Mouse (Mus musculus): ENCODE measurements around the gene Snd1. TPM values are rescaled to one million over a fixed set of nuclear protein-coding genes. Genes with fewer than 3 reads are reported as not detected.

The Snd1 gene
- total RNA-seq (2021), result 100 to 1,000 TPM; 113 to 115 TPM

DNA sequence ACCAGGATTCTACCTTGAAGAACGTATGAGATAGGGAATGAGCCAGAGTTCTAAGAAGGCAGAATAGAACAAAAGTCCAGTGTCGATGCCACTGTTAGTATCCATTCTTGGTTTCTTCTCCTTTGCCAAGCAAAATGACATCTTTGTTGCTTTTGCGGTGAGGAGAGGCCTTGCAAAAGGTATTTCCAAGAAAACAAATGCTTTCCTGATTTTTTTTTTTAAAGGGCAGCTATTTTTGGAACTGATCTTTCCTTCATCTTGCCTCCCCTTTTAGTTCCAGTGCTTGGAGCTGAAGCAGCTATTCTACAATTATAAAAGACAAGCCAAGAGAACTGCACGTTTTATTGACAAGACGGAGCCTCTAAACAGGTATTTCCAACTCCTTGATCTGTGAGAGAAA is at the start of gene Snd1:
TSS of gene Snd1 (plus strand) at position 301 of the 400 bp plus-strand sequence.
- DNase-seq (ENCODE audit: extremely low spot score in 1 of 2, low spot score in 1 of 2), result no peak

DNA sequence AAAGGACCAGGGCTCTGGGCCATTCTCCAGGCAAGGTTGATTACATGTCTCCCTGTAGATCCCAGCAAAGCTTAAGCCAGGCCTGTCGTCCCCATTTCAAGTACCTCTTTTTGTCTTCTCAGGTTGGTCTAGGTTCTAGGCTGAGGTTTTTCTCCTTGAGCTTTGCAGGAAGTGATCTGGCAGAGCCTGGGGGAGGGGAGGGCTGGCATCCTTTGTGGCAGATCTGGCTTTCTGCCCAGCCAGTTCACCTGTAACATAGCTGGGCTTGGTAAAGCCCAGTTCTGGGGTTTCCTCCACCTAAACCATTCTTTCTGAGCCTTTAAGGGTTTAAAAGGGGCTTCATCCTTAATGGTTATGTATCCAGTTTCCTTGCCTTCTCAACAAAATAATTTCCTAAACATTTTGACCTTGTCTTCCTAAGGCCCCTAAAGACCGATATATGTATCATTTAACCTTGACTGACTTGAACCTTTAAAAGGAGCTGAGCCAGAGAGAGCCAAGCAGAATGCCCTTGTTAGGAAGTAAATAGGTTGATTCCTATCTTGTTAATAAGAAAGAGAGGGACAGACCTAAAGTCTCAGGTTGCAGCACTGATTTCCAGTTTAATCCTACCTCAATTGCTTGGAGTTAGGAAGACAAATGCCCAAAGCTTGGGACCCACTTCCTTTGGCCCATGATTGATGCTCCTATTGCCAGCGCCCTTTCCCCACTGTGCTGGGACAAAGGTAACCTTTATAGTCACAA is 47.7 kb upstream of the Snd1 start, which contains the start of gene Fscn3:
TSS of gene Fscn3 (plus strand) at position 694 of the 744 bp plus-strand sequence.
- no peak for DNase-seq (ENCODE audit: extremely low spot score in 1 of 2, low spot score in 1 of 2)

DNA sequence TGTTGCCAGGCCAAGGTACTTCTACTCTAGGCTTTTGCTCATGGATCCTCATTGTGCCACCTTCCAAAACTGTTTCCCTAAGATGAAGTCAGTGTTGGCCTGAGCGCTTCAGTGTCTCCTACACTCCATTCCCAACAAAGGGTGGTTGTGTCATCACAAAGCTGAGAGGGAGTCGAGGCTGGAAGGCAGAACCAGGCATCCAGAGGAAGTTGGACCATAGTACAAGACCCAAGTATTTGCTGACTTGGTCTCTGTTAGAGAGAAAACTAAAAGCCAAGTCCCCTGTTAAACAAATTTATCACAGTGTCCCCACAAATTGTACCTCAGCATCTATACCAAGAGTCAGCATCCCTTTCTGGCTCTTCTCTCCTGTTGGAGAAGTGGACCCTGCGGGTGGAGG is 46.6 kb upstream of the Snd1 start, which contains the start of gene Gcc1:
TSS of gene Gcc1 (minus strand) at position 101 of the 400 bp plus-strand sequence.
- DNase-seq (ENCODE audit: extremely low spot score in 1 of 2, low spot score in 1 of 2), result no peak

DNA sequence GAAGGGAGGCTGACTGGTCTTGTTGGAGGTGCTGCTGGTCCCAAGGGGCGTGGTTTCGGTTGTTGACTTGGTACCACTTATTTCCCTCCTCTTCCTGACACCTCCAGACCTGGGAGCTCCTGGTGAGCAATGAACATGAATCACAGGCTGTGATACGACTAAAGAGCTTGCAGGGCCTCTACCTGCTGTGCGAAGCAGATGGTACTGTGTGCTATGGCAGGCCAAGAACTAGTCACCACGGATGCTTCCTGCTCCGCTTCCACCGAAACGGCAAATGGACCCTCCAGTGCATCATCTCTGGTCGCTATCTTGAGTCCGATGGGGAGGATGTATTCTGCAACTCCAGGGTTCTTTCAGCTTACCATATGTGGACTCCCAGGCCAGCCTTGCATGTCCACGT is 45.1 kb upstream of the Snd1 start:
- no peak for DNase-seq (ENCODE audit: extremely low spot score in 1 of 2, low spot score in 1 of 2)

DNA sequence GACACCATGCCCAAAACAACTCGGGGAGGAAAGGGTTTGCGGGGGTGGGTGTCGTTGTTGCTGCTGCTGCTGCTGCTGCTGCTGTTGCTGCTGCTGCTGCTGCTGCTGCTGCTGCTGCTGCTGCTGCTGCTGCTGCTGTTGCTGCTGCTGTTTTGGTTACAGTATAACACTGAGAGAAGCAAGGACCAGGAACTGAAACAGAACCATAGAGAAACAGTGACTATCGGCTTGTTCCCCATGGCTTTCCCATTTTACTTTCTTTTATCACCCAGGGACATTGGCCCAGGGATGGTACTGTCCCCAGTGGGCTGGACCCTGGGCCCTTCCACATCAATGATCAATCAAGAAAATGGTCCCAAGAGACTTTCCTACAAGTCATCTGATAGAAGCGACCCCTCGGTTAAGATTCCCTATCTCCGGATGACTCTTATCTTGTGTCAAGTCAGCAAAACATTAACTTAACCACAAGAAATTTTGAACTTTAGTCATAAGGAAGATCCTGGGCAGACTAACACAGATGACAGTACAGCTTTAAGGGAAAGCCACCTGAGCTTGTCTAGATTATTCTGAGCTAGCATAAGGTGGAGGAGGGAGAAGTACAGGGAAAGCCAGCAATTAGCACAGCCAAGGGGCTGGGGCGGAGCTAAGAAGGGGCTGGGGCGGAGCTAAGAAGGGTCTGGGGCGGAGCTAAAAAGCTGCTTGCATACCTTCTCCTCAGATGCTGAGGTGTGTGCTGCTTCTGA is 44.0 kb upstream of the Snd1 start:
- no peak for DNase-seq (ENCODE audit: extremely low spot score in 1 of 2, low spot score in 1 of 2)

DNA sequence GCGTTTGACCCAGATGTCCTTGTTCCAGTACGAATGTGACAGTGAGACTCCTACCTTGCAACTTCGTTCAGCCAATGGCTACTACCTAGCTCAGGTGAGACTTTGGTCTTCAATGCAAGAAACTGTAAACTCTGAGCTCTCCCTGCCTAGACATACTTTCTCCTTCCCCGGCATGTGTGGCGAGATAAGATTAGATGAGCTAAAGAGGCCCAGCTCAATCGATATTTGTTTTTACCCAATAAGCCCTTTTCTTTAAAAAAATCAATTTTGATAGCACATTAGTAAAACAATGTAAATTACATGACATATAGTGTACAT is 43.4 kb upstream of the Snd1 start:
- DNase-seq (ENCODE audit: extremely low spot score in 1 of 2, low spot score in 1 of 2), result no peak

DNA sequence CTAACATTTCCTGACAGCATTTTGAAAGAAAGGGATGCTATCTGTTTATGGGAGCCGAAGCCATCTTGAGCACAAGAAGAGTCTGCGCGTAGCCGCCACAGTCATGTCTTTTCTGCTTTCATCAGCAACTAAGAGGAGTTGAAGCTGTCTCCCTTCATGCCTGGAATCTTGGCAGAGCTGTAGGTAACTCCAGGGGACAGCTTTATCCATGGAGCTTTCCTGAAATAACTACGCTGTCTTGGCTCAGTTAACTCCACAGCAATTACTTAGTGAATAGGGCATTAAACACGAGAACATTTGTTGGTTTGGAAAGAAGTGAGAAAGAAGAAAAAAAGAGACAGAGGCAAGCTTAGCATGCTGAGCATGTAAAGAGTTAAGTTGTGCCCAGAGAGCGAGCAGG is 27.0 kb upstream of the Snd1 start:
- DNase-seq (ENCODE audit: extremely low spot score in 1 of 2, low spot score in 1 of 2), result no peak

DNA sequence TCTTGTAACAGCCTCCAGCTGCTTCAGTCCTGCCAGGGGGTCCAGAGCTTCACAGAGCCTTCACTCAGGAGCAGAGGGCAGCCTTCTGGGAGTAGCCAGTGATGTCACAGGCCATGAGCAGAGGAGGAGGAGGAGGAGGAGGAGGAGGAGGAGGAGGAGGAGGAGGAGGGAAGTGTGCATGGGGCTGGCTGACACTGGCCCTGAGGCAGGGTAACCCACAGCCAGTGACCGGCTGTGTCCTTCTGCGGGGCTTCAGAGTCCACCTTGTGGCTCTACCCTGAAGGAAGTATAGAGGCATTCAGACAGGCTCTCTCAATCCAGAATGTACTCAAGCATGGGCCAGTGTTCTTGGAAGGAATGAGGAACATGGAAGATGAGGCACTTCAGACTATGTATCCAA is 25.7 kb upstream of the Snd1 start, which contains the start of gene Pax4:
TSS of gene Pax4 (minus strand) at position 101 of the 400 bp plus-strand sequence.
- DNase-seq (ENCODE audit: extremely low spot score in 1 of 2, low spot score in 1 of 2), result no peak

DNA sequence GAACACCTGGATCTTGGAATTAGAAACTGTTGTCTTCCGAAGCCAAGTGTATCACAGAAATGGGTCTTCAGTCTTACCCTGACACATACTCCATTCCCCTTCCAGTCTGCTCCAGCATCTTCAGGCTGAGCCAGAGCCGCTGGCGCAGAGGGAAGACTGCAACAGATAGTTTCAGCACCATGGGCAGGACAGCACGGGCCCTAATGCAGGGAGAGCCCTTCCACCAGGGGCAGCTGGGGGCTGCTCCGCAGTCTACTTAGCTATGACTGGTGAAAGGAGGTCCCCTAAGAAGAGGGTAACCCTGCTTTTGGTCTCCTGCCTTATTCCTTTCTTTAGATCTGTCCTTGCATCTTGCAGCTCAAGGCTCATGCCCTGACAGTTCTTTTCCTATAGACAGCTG is 24.5 kb upstream of the Snd1 start:
- DNase-seq (ENCODE audit: extremely low spot score in 1 of 2, low spot score in 1 of 2), result no peak

DNA sequence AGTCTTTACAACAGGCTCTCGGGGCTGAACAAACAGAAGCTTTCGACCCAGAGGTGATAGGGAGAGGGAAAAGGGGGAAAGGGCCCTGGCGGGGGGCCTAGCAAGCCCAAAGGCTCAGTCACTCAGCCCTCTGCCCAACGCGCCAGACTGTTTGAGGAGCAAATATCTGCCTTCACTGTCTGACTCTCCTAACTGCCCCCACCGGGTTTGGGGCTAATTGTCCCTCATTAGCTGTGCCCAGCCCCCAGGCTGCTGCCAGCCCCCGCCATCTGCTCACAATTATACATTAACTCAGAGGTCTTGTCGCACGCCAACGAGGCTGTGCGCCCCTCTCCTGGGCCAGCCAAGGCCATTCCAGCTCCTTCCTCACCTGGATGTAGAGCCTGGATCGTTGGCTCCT is 24.0 kb upstream of the Snd1 start:
- no peak for DNase-seq (ENCODE audit: extremely low spot score in 1 of 2, low spot score in 1 of 2)

DNA sequence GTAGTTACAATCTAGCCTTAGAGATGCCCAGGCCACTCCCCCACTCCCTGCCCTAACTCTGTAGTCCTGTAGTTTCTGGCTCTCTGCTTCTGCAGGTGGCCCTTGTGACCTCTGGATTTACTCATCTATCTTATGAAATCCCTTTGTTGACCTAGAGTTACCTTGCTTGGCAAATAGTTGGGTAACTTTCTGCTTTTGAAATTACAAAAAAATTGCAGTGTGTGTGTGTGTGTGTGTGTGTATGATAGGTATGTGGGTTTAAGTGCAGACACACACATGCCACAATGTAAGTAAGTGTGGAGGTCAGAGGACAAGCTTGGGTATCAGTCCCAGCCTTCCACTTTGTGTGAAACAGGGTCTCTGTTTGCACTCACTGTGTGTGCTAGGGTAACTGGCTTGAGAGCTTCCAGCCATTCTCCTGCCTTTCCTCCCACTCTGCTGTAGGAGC is 15.7 kb upstream of the Snd1 start:
- DNase-seq (ENCODE audit: extremely low spot score in 1 of 2, low spot score in 1 of 2), result no peak

DNA sequence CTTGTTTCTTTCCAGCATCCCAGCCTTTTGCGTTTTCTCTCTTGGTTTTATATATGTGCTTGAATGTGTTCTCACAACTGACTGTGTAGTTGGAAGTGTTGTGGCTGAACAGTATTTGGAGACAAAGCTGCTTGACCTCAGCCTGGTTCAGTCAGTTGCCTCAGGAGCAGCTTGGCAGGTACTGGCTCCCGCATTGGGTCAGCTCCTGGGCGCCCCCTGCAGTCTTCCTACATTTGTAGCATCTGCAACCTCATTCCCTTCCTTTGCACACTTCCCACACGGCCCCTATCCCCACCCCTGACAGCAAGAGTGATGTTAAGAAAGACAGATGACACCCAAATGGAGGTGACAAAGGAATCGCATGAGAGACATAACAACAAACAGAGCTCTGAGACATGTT is 14.4 kb upstream of the Snd1 start:
- peak; percentile 20 to 81 for DNase-seq (ENCODE audit: extremely low spot score in 1 of 2, low spot score in 1 of 2)

DNA sequence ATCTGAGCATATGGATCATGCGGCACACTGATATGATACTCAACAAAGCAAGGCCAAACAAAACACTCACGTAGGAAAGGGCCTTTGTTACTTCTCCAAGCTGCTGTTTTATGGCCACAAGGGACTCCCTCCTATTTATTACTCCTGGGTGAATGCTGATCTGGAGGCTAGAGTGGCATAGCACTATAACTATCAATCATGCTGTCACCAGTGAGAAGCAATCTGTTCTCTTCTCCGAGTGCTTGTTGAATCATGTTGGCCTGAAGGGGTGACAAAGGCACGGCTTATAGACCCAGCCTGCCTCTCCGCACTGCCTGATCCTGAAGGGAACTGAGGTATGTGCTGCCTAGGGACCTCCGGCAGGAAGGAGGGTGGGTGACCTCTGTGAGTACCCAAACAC is 10.3 kb upstream of the Snd1 start:
- no peak for DNase-seq (ENCODE audit: extremely low spot score in 1 of 2, low spot score in 1 of 2)

DNA sequence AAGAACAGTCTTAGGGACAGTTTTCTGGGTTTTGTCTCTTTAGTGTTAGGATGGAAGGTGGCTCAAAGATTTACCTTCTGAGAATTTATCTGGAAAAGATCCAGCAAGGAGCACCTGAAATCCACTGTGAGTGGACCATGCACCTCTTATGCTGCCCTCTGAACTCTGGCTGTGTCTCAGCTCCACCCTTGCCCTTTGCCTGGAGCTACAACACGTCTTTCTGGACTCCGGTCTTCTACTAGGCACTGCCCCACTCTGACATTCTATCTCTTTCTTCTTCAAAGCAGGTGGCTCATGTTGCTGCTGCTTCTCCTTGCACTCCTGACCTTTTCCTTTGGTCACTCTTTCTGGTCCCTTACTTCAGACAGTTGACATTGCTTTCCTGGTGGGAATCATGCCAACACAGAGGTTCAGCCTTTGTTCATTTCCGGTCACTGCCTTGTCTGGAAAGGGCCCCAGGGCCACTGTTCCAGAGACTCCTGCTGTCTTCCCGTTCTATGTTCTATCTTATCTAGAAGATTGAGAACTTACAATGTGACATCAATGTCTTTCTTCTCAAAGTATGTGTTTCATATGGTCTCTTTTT is 4.8 kb upstream of the Snd1 start:
- no peak for DNase-seq (ENCODE audit: extremely low spot score in 1 of 2, low spot score in 1 of 2)

DNA sequence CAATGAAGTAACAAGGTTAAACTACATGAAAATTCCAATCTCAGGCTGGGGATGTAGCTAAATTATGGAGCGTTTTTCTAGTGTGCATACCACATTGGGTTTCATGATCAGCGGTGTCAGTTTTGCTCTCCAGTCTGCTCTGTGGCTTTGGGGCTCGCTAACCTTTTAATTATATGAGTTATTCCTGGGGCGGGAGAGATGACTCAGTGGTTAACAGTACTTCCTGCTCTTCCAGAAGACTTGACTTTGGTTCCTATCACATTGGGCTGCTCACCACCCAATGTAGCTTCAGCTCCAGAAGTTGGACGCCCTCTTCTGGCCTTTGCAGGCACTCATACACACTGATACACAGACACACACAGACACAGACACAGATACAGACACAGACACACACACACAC is 4.3 kb upstream of the Snd1 start:
- no peak for DNase-seq (ENCODE audit: extremely low spot score in 1 of 2, low spot score in 1 of 2)

DNA sequence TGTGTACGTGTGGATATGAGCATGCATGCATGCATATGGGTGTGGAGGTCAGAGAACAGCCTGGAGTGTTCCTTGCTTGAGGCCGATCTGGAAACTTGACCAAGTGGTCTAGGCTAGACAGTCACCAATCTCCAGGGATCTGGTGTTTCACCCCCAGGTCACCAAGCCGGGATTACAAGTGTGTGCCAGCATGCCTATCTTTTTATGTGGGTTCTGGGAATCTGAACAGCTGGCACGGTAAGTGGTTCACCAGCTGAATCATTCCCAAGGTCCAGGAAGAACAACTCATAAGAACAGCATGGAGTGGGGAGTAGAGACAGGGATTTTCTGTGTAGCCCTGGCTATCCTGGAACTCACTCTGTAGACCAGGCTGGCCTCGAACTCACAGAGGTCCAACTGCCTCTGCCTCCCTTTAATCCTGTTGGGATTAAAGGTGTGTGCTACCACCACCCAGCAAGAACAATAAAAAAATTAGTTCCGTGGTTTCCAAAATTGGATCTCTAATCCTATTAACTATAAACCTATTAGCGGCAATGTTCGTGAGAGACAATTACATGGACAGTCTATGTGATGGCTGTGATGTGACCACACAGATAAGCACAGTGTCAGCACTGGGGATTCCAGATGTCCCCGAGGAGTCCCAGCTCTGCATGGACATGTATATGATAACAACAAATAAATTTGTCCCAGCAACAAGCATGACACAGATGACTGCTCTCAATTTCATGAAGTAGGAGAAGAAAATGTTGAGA is 3.5 kb upstream of the Snd1 start:
- no peak for DNase-seq (ENCODE audit: extremely low spot score in 1 of 2, low spot score in 1 of 2)

DNA sequence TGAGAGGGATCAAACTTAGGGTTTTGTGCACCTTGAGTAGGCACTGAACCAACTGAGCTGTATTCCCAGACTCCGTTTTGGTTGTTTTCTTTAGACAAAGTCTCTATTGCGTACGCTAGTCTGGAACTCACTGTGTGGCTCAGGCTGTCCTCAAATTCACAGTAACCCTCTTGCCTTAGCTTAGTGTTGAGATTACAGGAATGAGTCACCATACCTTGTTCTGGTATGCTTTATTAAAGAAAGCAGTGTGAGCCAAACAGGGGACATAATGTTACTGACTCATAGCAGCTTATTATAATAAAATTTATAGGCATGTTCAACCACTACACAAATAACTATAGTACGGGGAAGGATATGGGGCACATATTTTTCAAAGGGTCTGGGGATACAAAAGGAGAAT is 728 bp upstream of the Snd1 start:
- DNase-seq (ENCODE audit: extremely low spot score in 1 of 2, low spot score in 1 of 2), result no peak

DNA sequence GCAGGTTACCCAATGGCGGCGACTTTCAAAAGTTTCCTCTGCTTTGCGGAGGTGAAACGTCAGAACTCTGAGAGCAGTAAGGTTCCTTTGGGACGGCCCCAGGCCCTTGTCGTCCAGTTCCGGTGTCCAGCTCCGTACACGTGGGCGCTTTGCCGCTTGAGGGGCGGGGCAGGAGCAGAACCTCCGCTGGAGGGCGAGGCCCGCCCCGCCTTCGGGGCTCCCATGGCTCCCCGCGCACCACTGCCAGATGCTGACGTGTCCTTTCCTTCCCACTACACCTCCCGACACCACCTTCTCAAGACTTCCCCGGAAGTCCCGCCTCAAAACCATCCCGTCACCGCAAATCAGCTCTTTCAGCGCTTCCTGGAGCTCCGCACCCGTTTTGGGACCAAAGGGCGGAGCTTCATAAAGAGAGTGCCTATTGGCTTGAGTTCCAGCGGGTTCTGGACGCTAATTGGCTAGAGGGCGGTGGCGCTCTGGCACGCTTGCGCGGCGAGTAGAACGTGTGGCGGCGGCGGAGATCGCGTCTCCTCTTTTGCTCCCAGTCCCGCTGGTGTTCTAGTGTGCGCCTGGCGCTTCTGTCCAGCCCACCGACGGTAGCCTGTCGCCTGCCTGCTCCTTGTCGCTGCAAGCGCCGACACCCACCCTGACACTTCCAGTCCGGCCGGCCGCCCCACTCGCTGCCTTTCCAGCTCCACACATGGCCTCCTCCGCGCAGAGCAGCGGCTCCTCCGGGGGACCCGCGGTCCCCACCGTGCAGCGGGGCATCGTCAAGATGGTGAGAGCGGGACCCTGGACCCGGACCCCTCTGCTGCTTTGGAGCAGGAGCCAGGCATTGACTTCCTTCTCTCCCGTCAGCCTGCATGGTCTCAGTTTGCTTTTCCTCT is 5.2 kb downstream of the Snd1 start:
- DNase-seq (ENCODE audit: extremely low spot score in 1 of 2, low spot score in 1 of 2), result peak; percentile 90 to 93

DNA sequence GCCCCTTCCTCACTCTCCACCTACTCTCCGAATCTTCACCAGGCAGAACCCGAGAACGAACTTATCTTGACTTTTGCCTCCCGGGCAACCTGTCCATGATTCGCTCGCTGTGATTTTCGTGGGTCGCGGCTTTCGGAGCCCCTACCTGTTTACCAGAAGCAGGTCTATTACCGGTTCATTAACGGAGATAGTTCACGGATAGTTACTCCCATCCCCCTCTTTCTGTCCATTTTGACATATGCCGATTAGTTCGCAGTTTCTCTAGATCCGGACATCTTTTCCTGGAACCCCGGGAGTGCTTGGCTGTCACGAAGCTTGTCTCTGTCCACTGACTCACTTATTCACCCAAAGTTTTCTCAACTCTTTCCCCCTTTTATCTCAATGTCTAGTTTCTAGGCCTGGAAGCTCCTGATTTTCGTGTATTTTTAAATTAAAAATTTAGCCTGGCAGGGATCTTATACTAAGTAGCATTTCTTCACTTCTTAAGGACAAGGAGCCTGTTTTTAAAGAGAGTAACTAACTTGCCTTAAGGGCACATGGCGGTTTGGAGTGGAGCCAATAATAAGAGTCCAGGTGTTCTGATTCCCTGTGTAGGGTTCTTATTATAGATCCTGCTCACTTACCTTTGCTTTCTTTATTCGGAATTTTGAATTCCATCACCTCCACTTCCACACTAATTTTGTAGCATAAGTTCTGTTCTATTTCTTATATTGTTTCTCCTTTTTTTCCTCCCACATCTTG is 6.0 kb downstream of the Snd1 start:
- no peak for DNase-seq (ENCODE audit: extremely low spot score in 1 of 2, low spot score in 1 of 2)

Measured in layer of hippocampus, postnatal 25 days (tissue).